Mouse (Mus musculus): ENCODE measurements around the gene Wnt7a. TPM values are rescaled to one million over a fixed set of nuclear protein-coding genes. Genes with fewer than 3 reads are reported as not detected.

Gene Wnt7a
- polyA plus RNA-seq, 1 experiment = not detected

- H3K4me3 ChIP-seq (ENCODE audit: insufficient read depth, poor library complexity, severe bottlenecking) = no peak overlapping the region
- H3K27me3 ChIP-seq (ENCODE audit: control insufficient read depth, insufficient read depth, insufficient read length) = peaks cover 86% of the 10 kb centered on the region
- no peaks in the 10 kb centered on the region for H3K36me3 ChIP-seq (ENCODE audit: control insufficient read depth, insufficient read depth)
- no peak for TF ChIP-seq USF1 (IDR thresholded peaks at IDR 0.05; ENCODE audit: low read depth)
- no peak for TF ChIP-seq MYOG (IDR thresholded peaks at IDR 0.05; ENCODE audit: control insufficient read depth, extremely low read depth, insufficient read length)
- TF ChIP-seq CEBPB (IDR thresholded peaks at IDR 0.05; ENCODE audit: low read depth) = no peak
- no peak for TF ChIP-seq CTCF (IDR thresholded peaks at IDR 0.05; ENCODE audit: control insufficient read depth, insufficient read depth, insufficient read length)
- no peak for TF ChIP-seq MYOD1 (IDR thresholded peaks at IDR 0.05; ENCODE audit: control insufficient read depth, insufficient read length, low read depth)
- TF ChIP-seq FOSL1 (IDR thresholded peaks at IDR 0.05; ENCODE audit: insufficient read depth, low read length, poor library complexity, severe bottlenecking) = no peak
- TF ChIP-seq MAX (IDR thresholded peaks at IDR 0.05) = no peak
- H3K79me3 ChIP-seq (ENCODE audit: low read depth) = no peaks in the 10 kb centered on the region
- H3ac ChIP-seq (ENCODE audit: control insufficient read depth, insufficient read length, low read depth) = no peak overlapping the region
- H3K79me2 ChIP-seq (ENCODE audit: control insufficient read depth, insufficient read depth) = no peaks in the 10 kb centered on the region
These were observed 63.4 kb downstream of the Wnt7a start for GRCm38 (mm10) chr6:91347721-91348120.

GRCm38 (mm10) chr6:91346906-91347156 is 64.3 kb downstream of the Wnt7a start:
- no peaks in the 10 kb centered on the region for H3K36me3 ChIP-seq (ENCODE audit: control insufficient read depth, insufficient read depth)
- H3K79me2 ChIP-seq (ENCODE audit: control insufficient read depth, insufficient read depth) = no peaks in the 10 kb centered on the region
- TF ChIP-seq FOSL1 (IDR thresholded peaks at IDR 0.05; ENCODE audit: insufficient read depth, low read length, poor library complexity, severe bottlenecking) = no peak
- TF ChIP-seq MYOD1 (IDR thresholded peaks at IDR 0.05; ENCODE audit: control insufficient read depth, insufficient read length, low read depth) = no peak
- TF ChIP-seq CEBPB (IDR thresholded peaks at IDR 0.05; ENCODE audit: low read depth) = no peak
- no peak for TF ChIP-seq MAX (IDR thresholded peaks at IDR 0.05)
- no peak for TF ChIP-seq CTCF (IDR thresholded peaks at IDR 0.05; ENCODE audit: control insufficient read depth, insufficient read depth, insufficient read length)
- TF ChIP-seq MYOG (IDR thresholded peaks at IDR 0.05; ENCODE audit: control insufficient read depth, extremely low read depth, insufficient read length) = no peak
- no peak for TF ChIP-seq USF1 (IDR thresholded peaks at IDR 0.05; ENCODE audit: low read depth)

GRCm38 (mm10) chr6:91346071-91346905 is 64.9 kb downstream of the Wnt7a start:
- H3ac ChIP-seq (ENCODE audit: control insufficient read depth, insufficient read length, low read depth) = no peak overlapping the region
- TF ChIP-seq CTCF (IDR thresholded peaks at IDR 0.05; ENCODE audit: control insufficient read depth, insufficient read depth, insufficient read length) (no peak), FOSL1 (IDR thresholded peaks at IDR 0.05; ENCODE audit: insufficient read depth, low read length, poor library complexity, severe bottlenecking) (no peak), CEBPB (IDR thresholded peaks at IDR 0.05; ENCODE audit: low read depth) (no peak), MYOG (IDR thresholded peaks at IDR 0.05; ENCODE audit: control insufficient read depth, extremely low read depth, insufficient read length) (no peak), MAX (IDR thresholded peaks at IDR 0.05) (no peak)
- no peaks in the 10 kb centered on the region for H3K36me3 ChIP-seq (ENCODE audit: control insufficient read depth, insufficient read depth)
- H3K79me3 ChIP-seq (ENCODE audit: low read depth) = no peaks in the 10 kb centered on the region
- H3K4me3 ChIP-seq (ENCODE audit: insufficient read depth, poor library complexity, severe bottlenecking) = no peak overlapping the region
- H3K79me2 ChIP-seq (ENCODE audit: control insufficient read depth, insufficient read depth) = no peaks in the 10 kb centered on the region
- peaks cover 91% of the 10 kb centered on the region for H3K27me3 ChIP-seq (ENCODE audit: control insufficient read depth, insufficient read depth, insufficient read length)

More at GRCm38 (mm10) chr6:91346906-91347156, 64.3 kb downstream of the Wnt7a start:
- peaks cover 91% of the 10 kb centered on the region for H3K27me3 ChIP-seq (ENCODE audit: control insufficient read depth, insufficient read depth, insufficient read length)
- no peak overlapping the region for H3ac ChIP-seq (ENCODE audit: control insufficient read depth, insufficient read length, low read depth)
- H3K4me3 ChIP-seq (ENCODE audit: insufficient read depth, poor library complexity, severe bottlenecking) = no peak overlapping the region
- H3K79me3 ChIP-seq (ENCODE audit: low read depth) = no peaks in the 10 kb centered on the region

GRCm38 (mm10) chr6:91345091-91345490 is 66.1 kb downstream of the Wnt7a start:
- Histone ChIP-seq H3K4me3 (ENCODE audit: insufficient read depth, poor library complexity, severe bottlenecking) (no peak overlapping the region), H3K27me3 (ENCODE audit: control insufficient read depth, insufficient read depth, insufficient read length) (peaks cover 96% of the 10 kb centered on the region), H3ac (ENCODE audit: control insufficient read depth, insufficient read length, low read depth) (no peak overlapping the region), H3K79me2 (ENCODE audit: control insufficient read depth, insufficient read depth) (no peaks in the 10 kb centered on the region), H3K79me3 (ENCODE audit: low read depth) (no peaks in the 10 kb centered on the region), H3K36me3 (ENCODE audit: control insufficient read depth, insufficient read depth) (no peaks in the 10 kb centered on the region)
- TF ChIP-seq USF1 (IDR thresholded peaks at IDR 0.05; ENCODE audit: low read depth) (no peak), CEBPB (IDR thresholded peaks at IDR 0.05; ENCODE audit: low read depth) (no peak), MYOD1 (IDR thresholded peaks at IDR 0.05; ENCODE audit: control insufficient read depth, insufficient read length, low read depth) (no peak), FOSL1 (IDR thresholded peaks at IDR 0.05; ENCODE audit: insufficient read depth, low read length, poor library complexity, severe bottlenecking) (no peak), CTCF (IDR thresholded peaks at IDR 0.05; ENCODE audit: control insufficient read depth, insufficient read depth, insufficient read length) (no peak), MYOG (IDR thresholded peaks at IDR 0.05; ENCODE audit: control insufficient read depth, extremely low read depth, insufficient read length) (no peak), MAX (IDR thresholded peaks at IDR 0.05) (no peak)

- Histone ChIP-seq H3K4me3 (ENCODE audit: insufficient read depth, poor library complexity, severe bottlenecking) (no peak overlapping the region), H3ac (ENCODE audit: control insufficient read depth, insufficient read length, low read depth) (no peak overlapping the region), H3K79me3 (ENCODE audit: low read depth) (no peaks in the 10 kb centered on the region), H3K36me3 (ENCODE audit: control insufficient read depth, insufficient read depth) (no peaks in the 10 kb centered on the region), H3K79me2 (ENCODE audit: control insufficient read depth, insufficient read depth) (no peaks in the 10 kb centered on the region), H3K27me3 (ENCODE audit: control insufficient read depth, insufficient read depth, insufficient read length) (peaks cover 60% of the 10 kb centered on the region)
- TF ChIP-seq FOSL1 (IDR thresholded peaks at IDR 0.05; ENCODE audit: insufficient read depth, low read length, poor library complexity, severe bottlenecking) (no peak), CTCF (IDR thresholded peaks at IDR 0.05; ENCODE audit: control insufficient read depth, insufficient read depth, insufficient read length) (no peak), USF1 (IDR thresholded peaks at IDR 0.05; ENCODE audit: low read depth) (no peak), MAX (IDR thresholded peaks at IDR 0.05) (no peak), MYOG (IDR thresholded peaks at IDR 0.05; ENCODE audit: control insufficient read depth, extremely low read depth, insufficient read length) (no peak), CEBPB (IDR thresholded peaks at IDR 0.05; ENCODE audit: low read depth) (no peak), MYOD1 (IDR thresholded peaks at IDR 0.05; ENCODE audit: control insufficient read depth, insufficient read length, low read depth) (no peak)
These were observed 71.4 kb downstream of the Wnt7a start for GRCm38 (mm10) chr6:91339612-91340246.

Measured in C2C12 (cell line).